Mouse (Mus musculus): ENCODE measurements at regions not wholly inside any gene's neighbourhood (a gene's known extent, or its start where the extent isn't known, plus 50 kb on each side); places are given as distances from the start of the nearest gene placed in this dataset.

GRCm38 (mm10) chr4:81570736-81571135 lies 128.1 kb upstream of the Mpdz start:
- Histone ChIP-seq H3K9ac (ENCODE audit: low read length) (no peak overlapping the region), H3K27ac (ENCODE audit: low read depth, low read length) (no peak overlapping the region), H3K4me2 (no peak overlapping the region), H3K9me3 (ENCODE audit: control insufficient read depth, low read length) (no peaks in the 10 kb centered on the region), H3K4me3 (ENCODE audit: low read depth, low read length) (no peak overlapping the region), H3K4me1 (ENCODE audit: control insufficient read depth, insufficient read depth, low read length) (peaks cover 16% of the 10 kb centered on the region), H3K36me3 (ENCODE audit: control insufficient read depth, insufficient read depth, low read length) (no peaks in the 10 kb centered on the region), H3K27me3 (ENCODE audit: control insufficient read depth, insufficient read depth, low read length) (no peaks in the 10 kb centered on the region)
- ATAC-seq (ENCODE audit: low FRiP score): no peak
- 80% methylated on average over 4 of the region's 4 CpGs for WGBS
- DNase-seq (ENCODE audit: low spot score, missing footprints): peak; percentile 33

GRCm38 (mm10) chr4:81569531-81569930 lies 126.9 kb upstream of the Mpdz start:
- Histone ChIP-seq H3K9me3 (ENCODE audit: control insufficient read depth, low read length) (no peaks in the 10 kb centered on the region), H3K4me1 (ENCODE audit: control insufficient read depth, insufficient read depth, low read length) (peaks cover 18% of the 10 kb centered on the region), H3K36me3 (ENCODE audit: control insufficient read depth, insufficient read depth, low read length) (no peaks in the 10 kb centered on the region), H3K27me3 (ENCODE audit: control insufficient read depth, insufficient read depth, low read length) (no peaks in the 10 kb centered on the region), H3K4me3 (ENCODE audit: low read depth, low read length) (no peak overlapping the region), H3K4me2 (no peak overlapping the region), H3K27ac (ENCODE audit: low read depth, low read length) (no peak overlapping the region), H3K9ac (ENCODE audit: low read length) (no peak overlapping the region)
- ATAC-seq (ENCODE audit: low FRiP score) (no peak), DNase-seq (ENCODE audit: low spot score, missing footprints) (no peak)
- WGBS: 94% methylated on average over 3 of the region's 3 CpGs

- no peaks in the 10 kb centered on the region for H3K9me3 ChIP-seq (ENCODE audit: control insufficient read depth, low read length)
- DNase-seq (ENCODE audit: low spot score, missing footprints): peak; percentile 90
- H3K4me2 ChIP-seq: no peak overlapping the region
- 60% methylated on average over 6 of the region's 6 CpGs for WGBS
- 0 out of 2 replicates have a peak overlapping the region, but pooled peaks have one; percentile 27 for H3K9ac ChIP-seq (ENCODE audit: low read length)
- H3K36me3 ChIP-seq (ENCODE audit: control insufficient read depth, insufficient read depth, low read length): no peaks in the 10 kb centered on the region
- ATAC-seq (ENCODE audit: low FRiP score): peak; percentile 61
- no peak overlapping the region for H3K4me3 ChIP-seq (ENCODE audit: low read depth, low read length)
- peak overlapping the region; percentile 47; the same call in 1 of the 2 replicates for H3K27ac ChIP-seq (ENCODE audit: low read depth, low read length)
- H3K4me1 ChIP-seq (ENCODE audit: control insufficient read depth, insufficient read depth, low read length): peaks cover 16% of the 10 kb centered on the region
- H3K27me3 ChIP-seq (ENCODE audit: control insufficient read depth, insufficient read depth, low read length): no peaks in the 10 kb centered on the region
Measured at GRCm38 (mm10) chr4:81568404-81568803, 125.8 kb upstream of the Mpdz start.

- Histone ChIP-seq H3K36me3 (ENCODE audit: control insufficient read depth, insufficient read depth, low read length) (no peaks in the 10 kb centered on the region), H3K9me3 (ENCODE audit: control insufficient read depth, low read length) (no peaks in the 10 kb centered on the region), H3K4me2 (no peak overlapping the region), H3K4me3 (ENCODE audit: low read depth, low read length) (no peak overlapping the region), H3K27ac (ENCODE audit: low read depth, low read length) (peak overlapping the region; percentile 47), H3K27me3 (ENCODE audit: control insufficient read depth, insufficient read depth, low read length) (no peaks in the 10 kb centered on the region), H3K9ac (ENCODE audit: low read length) (peak overlapping the region; percentile 52), H3K4me1 (ENCODE audit: control insufficient read depth, insufficient read depth, low read length) (peaks cover 16% of the 10 kb centered on the region)
- ATAC-seq (ENCODE audit: low FRiP score) (peak; percentile 96), DNase-seq (ENCODE audit: low spot score, missing footprints) (peak; percentile 94)
- 26% methylated on average over 5 of the region's 5 CpGs for WGBS
Measured at GRCm38 (mm10) chr4:81567928-81568327, 125.3 kb upstream of the Mpdz start.

GRCm38 (mm10) chr4:81566526-81566925 lies 123.9 kb upstream of the Mpdz start:
- peaks cover 16% of the 10 kb centered on the region for H3K4me1 ChIP-seq (ENCODE audit: control insufficient read depth, insufficient read depth, low read length)
- no peaks in the 10 kb centered on the region for H3K36me3 ChIP-seq (ENCODE audit: control insufficient read depth, insufficient read depth, low read length)
- no peak overlapping the region for H3K4me2 ChIP-seq
- H3K9ac ChIP-seq (ENCODE audit: low read length): no peak overlapping the region
- no peak overlapping the region for H3K27ac ChIP-seq (ENCODE audit: low read depth, low read length)
- no peak overlapping the region for H3K4me3 ChIP-seq (ENCODE audit: low read depth, low read length)
- ATAC-seq (ENCODE audit: low FRiP score) (no peak), DNase-seq (ENCODE audit: low spot score, missing footprints) (peak; percentile 75)
- WGBS: 79% methylated on average over 11 of the region's 11 CpGs
- no peaks in the 10 kb centered on the region for H3K9me3 ChIP-seq (ENCODE audit: control insufficient read depth, low read length)
- no peaks in the 10 kb centered on the region for H3K27me3 ChIP-seq (ENCODE audit: control insufficient read depth, insufficient read depth, low read length)

GRCm38 (mm10) chr4:81565422-81566395 lies 123.1 kb upstream of the Mpdz start:
- Histone ChIP-seq H3K36me3 (ENCODE audit: control insufficient read depth, insufficient read depth, low read length) (no peaks in the 10 kb centered on the region), H3K4me3 (ENCODE audit: low read depth, low read length) (no peak overlapping the region), H3K27ac (ENCODE audit: low read depth, low read length) (no peak overlapping the region), H3K4me2 (no peak overlapping the region), H3K9me3 (ENCODE audit: control insufficient read depth, low read length) (no peaks in the 10 kb centered on the region), H3K27me3 (ENCODE audit: control insufficient read depth, insufficient read depth, low read length) (no peaks in the 10 kb centered on the region), H3K4me1 (ENCODE audit: control insufficient read depth, insufficient read depth, low read length) (peaks cover 16% of the 10 kb centered on the region), H3K9ac (ENCODE audit: low read length) (no peak overlapping the region)
- 88% methylated on average over 21 of the region's 21 CpGs for WGBS
- ATAC-seq (ENCODE audit: low FRiP score) (no peak), DNase-seq (ENCODE audit: low spot score, missing footprints) (peak; percentile 83)

- no peaks in the 10 kb centered on the region for H3K36me3 ChIP-seq (ENCODE audit: control insufficient read depth, insufficient read depth, low read length)
- ATAC-seq (ENCODE audit: low FRiP score) (no peak), DNase-seq (ENCODE audit: low spot score, missing footprints) (peak; percentile 94)
- WGBS: 7% methylated on average over 6 of the region's 6 CpGs
- H3K27me3 ChIP-seq (ENCODE audit: control insufficient read depth, insufficient read depth, low read length): no peaks in the 10 kb centered on the region
- no peaks in the 10 kb centered on the region for H3K9me3 ChIP-seq (ENCODE audit: control insufficient read depth, low read length)
- H3K4me3 ChIP-seq (ENCODE audit: low read depth, low read length): no peak overlapping the region
- no peak overlapping the region for H3K9ac ChIP-seq (ENCODE audit: low read length)
- H3K4me2 ChIP-seq: no peak overlapping the region
- H3K4me1 ChIP-seq (ENCODE audit: control insufficient read depth, insufficient read depth, low read length): peaks cover 16% of the 10 kb centered on the region
- H3K27ac ChIP-seq (ENCODE audit: low read depth, low read length): no peak overlapping the region
Measured at GRCm38 (mm10) chr4:81564446-81564845, 121.8 kb upstream of the Mpdz start.

GRCm38 (mm10) chr4:81563574-81563973 lies 121.0 kb upstream of the Mpdz start:
- H3K27me3 ChIP-seq (ENCODE audit: control insufficient read depth, insufficient read depth, low read length): no peaks in the 10 kb centered on the region
- no peaks in the 10 kb centered on the region for H3K36me3 ChIP-seq (ENCODE audit: control insufficient read depth, insufficient read depth, low read length)
- H3K9me3 ChIP-seq (ENCODE audit: control insufficient read depth, low read length): no peaks in the 10 kb centered on the region
- H3K4me2 ChIP-seq: no peak overlapping the region
- H3K4me3 ChIP-seq (ENCODE audit: low read depth, low read length): no peak overlapping the region
- DNase-seq (ENCODE audit: low spot score, missing footprints): peak; percentile 74
- 54% methylated on average over 10 of the region's 10 CpGs for WGBS
- H3K4me1 ChIP-seq (ENCODE audit: control insufficient read depth, insufficient read depth, low read length): peaks cover 16% of the 10 kb centered on the region
- no peak for ATAC-seq (ENCODE audit: low FRiP score)
- H3K9ac ChIP-seq (ENCODE audit: low read length): no peak overlapping the region
- H3K27ac ChIP-seq (ENCODE audit: low read depth, low read length): no peak overlapping the region

- Histone ChIP-seq H3K9me3 (ENCODE audit: control insufficient read depth, low read length) (no peaks in the 10 kb centered on the region), H3K27me3 (ENCODE audit: control insufficient read depth, insufficient read depth, low read length) (no peaks in the 10 kb centered on the region), H3K27ac (ENCODE audit: low read depth, low read length) (no peak overlapping the region), H3K4me3 (ENCODE audit: low read depth, low read length) (no peak overlapping the region), H3K4me2 (no peak overlapping the region), H3K36me3 (ENCODE audit: control insufficient read depth, insufficient read depth, low read length) (no peaks in the 10 kb centered on the region), H3K9ac (ENCODE audit: low read length) (no peak overlapping the region), H3K4me1 (ENCODE audit: control insufficient read depth, insufficient read depth, low read length) (peaks cover 2% of the 10 kb centered on the region; the same call in 1 of the 2 replicates)
- DNase-seq (ENCODE audit: low spot score, missing footprints): no peak
- ATAC-seq (ENCODE audit: low FRiP score): no peak
- 72% methylated on average over 4 of the region's 4 CpGs for WGBS
Measured at GRCm38 (mm10) chr4:81561453-81561852, 118.8 kb upstream of the Mpdz start.
